Mouse (Mus musculus) myocyte (in vitro differentiated cells): Measurements from ENCODE around the gene Shroom3.
A peak's percentile ranks its signal among the peaks of the same experiment; 100 is the strongest.

Experiments
- E2F4 ChIP-seq: IDR thresholded peaks from one replicate; pipeline ENCODE4 v1.6.1; 2011; ENCODE audit warnings: mild to moderate bottlenecking, control low read depth, moderate library complexity; ENCODE audit not compliant: insufficient read depth
- MAX ChIP-seq: IDR thresholded peaks from one replicate; pipeline ENCODE4 v1.6.1; 2011; ENCODE audit warnings: low read depth, mild to moderate bottlenecking, control low read depth
- MYOD1 ChIP-seq, 3 experiments: IDR thresholded peaks; one replicate each; pipeline ENCODE4 v1.6.1; 2011; ENCODE audit warnings: control low read depth in 2 of 3, low read depth in 2 of 3, mild to moderate bottlenecking in 2 of 3, moderate library complexity in 1 of 3; ENCODE audit not compliant: insufficient read length in 2 of 3, control insufficient read depth in 1 of 3
- MYOG ChIP-seq, 3 experiments: IDR thresholded peaks; one replicate each; pipeline ENCODE4 v1.6.1; 2011; ENCODE audit warnings: control low read depth in 2 of 3, low read depth in 2 of 3, mild to moderate bottlenecking in 2 of 3; ENCODE audit not compliant: insufficient read length in 2 of 3, control insufficient read depth in 1 of 3, insufficient read depth in 1 of 3
- POLR2A ChIP-seq: IDR thresholded peaks from one replicate; pipeline ENCODE4 v1.6.1; 2011; ENCODE audit warnings: low read depth, mild to moderate bottlenecking, control low read depth, moderate library complexity; ENCODE audit not compliant: insufficient read length
- POLR2AphosphoS2 ChIP-seq: IDR thresholded peaks from one replicate; pipeline ENCODE4 v1.6.1; 2011; ENCODE audit warnings: low read depth, control low read depth; ENCODE audit not compliant: insufficient read length
- REST ChIP-seq: IDR thresholded peaks from one replicate; pipeline ENCODE4 v1.6.1; 2011; ENCODE audit warnings: mild to moderate bottlenecking, control low read depth, moderate library complexity; ENCODE audit not compliant: insufficient read depth, insufficient read length
- SRF ChIP-seq: IDR thresholded peaks from one replicate; pipeline ENCODE4 v1.6.1; 2011; ENCODE audit warnings: low read depth; ENCODE audit not compliant: control insufficient read depth, insufficient read length
- TCF12 ChIP-seq: IDR thresholded peaks from one replicate; pipeline ENCODE4 v1.6.1; 2011; ENCODE audit warnings: mild to moderate bottlenecking, control low read depth; ENCODE audit not compliant: poor library complexity, insufficient read depth, severe bottlenecking
- TCF3 ChIP-seq: IDR thresholded peaks from one replicate; pipeline ENCODE4 v1.6.1; 2011; ENCODE audit warnings: low read depth, control low read depth; ENCODE audit not compliant: insufficient read length
- USF1 ChIP-seq: IDR thresholded peaks from one replicate; pipeline ENCODE4 v1.6.1; 2011; ENCODE audit warnings: low read depth, mild to moderate bottlenecking, control low read depth, moderate library complexity

GRCm38 (mm10) chr5:92886141-92886540, 202.9 kb downstream of the Shroom3 start:
- TF ChIP-seq USF1 (no peak), TCF12 (no peak), POLR2A (no peak), POLR2AphosphoS2 (no peak), E2F4 (no peak), MAX (no peak), MYOG (IDR thresholded peaks at IDR 0.05; ENCODE audit: control insufficient read depth in 1 of 3, insufficient read depth in 1 of 3, insufficient read length in 2 of 3, low read depth in 2 of 3) (peak in 1 of 3 experiments; percentile 30), SRF (no peak), MYOD1 (IDR thresholded peaks at IDR 0.05; ENCODE audit: control insufficient read depth in 1 of 3, insufficient read length in 2 of 3, low read depth in 2 of 3) (no peak), REST (no peak), TCF3 (no peak)
